Mouse (Mus musculus): ENCODE data around the gene Coro2a.
A peak's percentile ranks its signal among the peaks of the same experiment; 100 is the strongest.

Gene Coro2a

GRCm38 (mm10) chr4:46555762-46556161 lies 46.2 kb downstream of the Coro2a start:
- no peak for DNase-seq

GRCm38 (mm10) chr4:46554295-46555069 lies 47.5 kb downstream of the Coro2a start:
- no peak for DNase-seq

- peak; percentile 50 for DNase-seq
Measured at GRCm38 (mm10) chr4:46553864-46554263, 48.1 kb downstream of the Coro2a start.

- DNase-seq = no peak
Measured at GRCm38 (mm10) chr4:46550406-46550805, 51.6 kb downstream of the Coro2a start.

GRCm38 (mm10) chr4:46549979-46550378 lies 52.0 kb downstream of the Coro2a start:
- no peak for DNase-seq

- no peak for DNase-seq
Measured at GRCm38 (mm10) chr4:46546709-46547108, 55.3 kb downstream of the Coro2a start.

GRCm38 (mm10) chr4:46545498-46545897 lies 56.5 kb downstream of the Coro2a start:
- DNase-seq = peak; percentile 21

- DNase-seq = no peak
Measured at GRCm38 (mm10) chr4:46544313-46544712, 57.7 kb downstream of the Coro2a start.

GRCm38 (mm10) chr4:46543366-46544050 lies 58.5 kb downstream of the Coro2a start:
- no peak for DNase-seq

GRCm38 (mm10) chr4:46541707-46542106 lies 60.3 kb downstream of the Coro2a start:
- DNase-seq = no peak

- DNase-seq = no peak
Measured at GRCm38 (mm10) chr4:46539167-46539566, 62.8 kb downstream of the Coro2a start.

GRCm38 (mm10) chr4:46535840-46536361 lies 66.1 kb downstream of the Coro2a start, which contains the start of gene Trim14:
Gene Trim14 (minus strand): TSS chr4:46536141.
- DNase-seq = peak; percentile 38

- no peak for DNase-seq
Measured at GRCm38 (mm10) chr4:46535094-46535830, 66.7 kb downstream of the Coro2a start.

GRCm38 (mm10) chr4:46533934-46534720 lies 67.9 kb downstream of the Coro2a start:
- DNase-seq = peak; percentile 10

GRCm38 (mm10) chr4:46532926-46533325 lies 69.1 kb downstream of the Coro2a start:
- no peak for DNase-seq

- DNase-seq = no peak
Measured at GRCm38 (mm10) chr4:46532511-46532910, 69.5 kb downstream of the Coro2a start.

- no peak for DNase-seq
Measured at GRCm38 (mm10) chr4:46529722-46530121, 72.3 kb downstream of the Coro2a start.

GRCm38 (mm10) chr4:46527558-46527926 lies 74.5 kb downstream of the Coro2a start:
- no peak for DNase-seq

GRCm38 (mm10) chr4:46526798-46527557 lies 75.0 kb downstream of the Coro2a start:
- no peak for DNase-seq

GRCm38 (mm10) chr4:46526226-46526625 lies 75.8 kb downstream of the Coro2a start:
- DNase-seq = no peak

- no peak for DNase-seq
Measured at GRCm38 (mm10) chr4:46523324-46523723, 78.7 kb downstream of the Coro2a start.

- no peak for DNase-seq
Measured at GRCm38 (mm10) chr4:46521457-46521856, 80.5 kb downstream of the Coro2a start.
